Mouse (Mus musculus): Measurements from ENCODE around the gene Smap1.

Smap1 gene

DNA sequence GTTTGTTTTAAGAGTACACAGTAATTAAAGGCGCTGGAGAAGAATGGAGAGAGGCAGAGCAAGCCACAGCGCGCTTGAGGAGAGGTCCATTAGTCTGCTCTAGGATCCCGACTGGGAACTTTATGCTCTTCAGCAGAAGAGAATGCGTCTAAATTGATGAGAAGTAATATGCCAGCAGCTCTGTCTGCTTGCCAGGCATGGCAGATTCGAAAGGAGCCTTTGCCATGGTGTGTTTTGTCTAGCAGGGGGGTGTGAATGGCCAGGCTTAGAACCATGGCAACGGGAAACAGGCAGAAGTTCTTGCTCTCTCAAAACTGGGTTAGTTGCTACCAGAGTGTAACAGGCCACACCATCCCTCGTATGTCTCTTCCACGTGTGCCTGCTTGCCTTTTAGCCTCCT lies 87.3 kb downstream of the Smap1 start:
- DNase-seq (ENCODE audit: low spot score) = no peak

DNA sequence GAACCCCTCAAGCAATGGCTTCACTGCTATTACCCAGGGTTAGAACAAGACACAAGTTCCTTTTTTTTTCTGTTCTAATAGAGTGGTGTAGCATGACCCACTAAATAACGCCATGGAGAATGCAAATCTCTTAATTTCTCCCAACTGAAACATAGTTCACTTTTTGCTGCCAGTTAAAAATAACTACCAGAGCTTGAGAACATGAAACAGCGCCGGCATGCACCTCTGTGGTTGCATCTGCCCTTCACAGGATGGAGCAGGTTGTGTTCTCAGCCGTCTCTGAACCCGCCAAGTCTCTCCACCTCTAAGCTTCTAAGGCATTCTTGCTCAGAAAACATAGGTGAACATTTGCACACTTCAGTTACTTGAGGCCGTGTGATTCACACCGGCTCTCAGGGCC lies 87.9 kb downstream of the Smap1 start:
- DNase-seq (ENCODE audit: low spot score) = no peak

DNA sequence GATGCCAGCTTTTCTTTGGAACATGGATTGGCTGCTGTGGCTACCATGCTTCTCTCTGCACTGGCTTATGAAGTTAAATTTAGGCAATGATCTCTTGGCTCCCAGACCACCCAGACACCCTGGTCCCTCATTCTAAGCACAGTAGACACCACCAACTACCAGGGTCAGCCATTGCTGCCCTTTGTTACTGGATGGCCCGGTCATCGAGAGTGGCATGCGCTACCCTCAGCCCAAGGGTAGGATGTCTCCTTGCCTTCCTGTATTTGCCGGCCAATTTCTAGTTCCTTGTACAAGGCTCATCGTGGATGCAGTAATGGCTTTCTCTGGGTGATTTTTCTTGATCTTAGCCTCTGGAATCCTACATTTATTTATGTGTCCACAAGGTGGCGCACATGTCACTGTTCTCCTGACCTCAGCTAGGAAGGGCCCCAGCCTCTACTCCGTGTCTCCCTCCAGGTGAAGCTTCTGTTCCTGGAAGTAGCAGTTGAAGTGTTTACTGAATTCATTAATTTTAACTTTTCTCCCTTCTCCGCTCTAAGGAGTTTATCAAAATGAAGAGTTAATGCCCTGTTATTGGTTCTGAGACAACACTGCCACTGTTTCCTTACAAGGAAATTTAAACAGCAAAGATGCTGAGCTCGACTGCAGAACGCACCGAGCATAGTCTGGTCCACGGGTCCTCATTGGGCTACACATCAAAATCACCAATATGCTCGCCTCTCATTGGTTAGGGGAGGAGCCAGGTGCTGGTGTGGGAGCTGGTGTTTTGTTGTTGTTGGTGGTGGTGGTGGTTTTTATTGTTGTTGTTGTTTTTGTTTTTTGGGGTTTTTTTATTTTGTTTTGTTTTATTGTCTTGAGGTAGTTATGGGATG lies 95.0 kb downstream of the Smap1 start:
- DNase-seq (ENCODE audit: low spot score) = no peak

DNA sequence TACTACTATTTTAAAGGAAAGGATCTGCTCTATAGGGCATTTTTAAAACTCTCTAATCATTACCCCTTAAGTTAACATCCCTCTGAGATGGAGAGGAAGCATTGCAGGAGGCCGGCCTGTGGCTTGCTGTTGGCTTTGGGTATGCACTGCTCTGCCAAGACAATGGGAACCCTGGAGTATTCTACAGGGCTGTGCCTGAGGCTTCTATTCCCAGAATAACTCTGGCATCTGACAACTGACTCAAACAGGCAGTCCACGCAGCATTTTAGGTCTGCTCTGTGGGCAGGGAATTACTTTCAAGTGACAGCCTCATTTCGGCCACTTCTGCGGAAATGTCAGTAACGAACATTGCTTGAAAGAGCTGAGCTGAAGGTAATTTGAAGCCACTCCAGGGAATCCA lies 100.5 kb downstream of the Smap1 start:
- no peak for DNase-seq (ENCODE audit: low spot score)

DNA sequence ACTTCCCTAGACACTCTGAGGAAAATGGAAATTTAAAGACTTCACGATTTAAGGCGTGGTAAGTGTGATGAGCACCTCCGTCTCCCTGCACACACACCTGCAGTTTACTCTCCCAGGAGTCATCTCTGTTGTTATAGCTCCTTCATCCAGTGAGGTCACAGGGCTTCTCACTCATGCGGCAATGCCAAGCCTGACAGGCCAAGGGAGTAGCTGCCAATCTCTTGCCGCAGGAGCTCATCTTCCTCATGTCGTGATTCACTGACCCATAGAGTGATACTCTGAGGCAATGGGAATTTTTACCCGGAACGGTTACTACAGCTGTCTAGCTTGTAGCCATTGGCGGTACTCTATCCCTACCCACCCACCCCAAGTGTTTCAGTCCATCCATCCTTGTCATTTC lies 123.8 kb downstream of the Smap1 start:
- no peak for DNase-seq (ENCODE audit: low spot score)

Measured in left cerebral cortex, adult 11 months (tissue).